Mouse (Mus musculus): ENCODE measurements at regions not wholly inside any gene's neighbourhood (a gene's known extent, or its start where the extent isn't known, plus 50 kb on each side); places are given as distances from the start of the nearest gene placed in this dataset.

- DNase-seq (ENCODE audit: low spot score in 2 of 2), result no peak
These were observed 56.9 kb downstream of the Klf4 start for GRCm38 (mm10) chr4:55475409-55475808.

- no peak for DNase-seq (ENCODE audit: low spot score in 2 of 2)
These were observed 58.0 kb downstream of the Klf4 start for GRCm38 (mm10) chr4:55474044-55474788.

- DNase-seq (ENCODE audit: low spot score in 2 of 2), result no peak
These were observed 59.6 kb downstream of the Klf4 start for GRCm38 (mm10) chr4:55472649-55473048.

GRCm38 (mm10) chr4:55470779-55471663, 61.2 kb downstream of the Klf4 start:
- DNase-seq (ENCODE audit: low spot score in 2 of 2), result no peak

GRCm38 (mm10) chr4:55464192-55464591, 68.1 kb downstream of the Klf4 start:
- no peak for DNase-seq (ENCODE audit: low spot score in 2 of 2)

- no peak for DNase-seq (ENCODE audit: low spot score in 2 of 2)
These were observed 70.3 kb downstream of the Klf4 start for GRCm38 (mm10) chr4:55461927-55462326.

- DNase-seq (ENCODE audit: low spot score in 2 of 2), result no peak
These were observed 78.4 kb downstream of the Klf4 start for GRCm38 (mm10) chr4:55453902-55454301.

GRCm38 (mm10) chr4:55452546-55452945, 79.7 kb downstream of the Klf4 start:
- no peak for DNase-seq (ENCODE audit: low spot score in 2 of 2)

- DNase-seq (ENCODE audit: low spot score in 2 of 2), result no peak
These were observed 80.6 kb downstream of the Klf4 start for GRCm38 (mm10) chr4:55451711-55452110.

- no peak for DNase-seq (ENCODE audit: low spot score in 2 of 2)
These were observed 81.2 kb downstream of the Klf4 start for GRCm38 (mm10) chr4:55451026-55451425.

GRCm38 (mm10) chr4:55443489-55443888, 88.8 kb downstream of the Klf4 start:
- peak in 1 of 2 experiments; percentile 15 for DNase-seq (ENCODE audit: low spot score in 2 of 2)

GRCm38 (mm10) chr4:55442098-55442497, 90.2 kb downstream of the Klf4 start:
- peak in 1 of 2 experiments; percentile 5 for DNase-seq (ENCODE audit: low spot score in 2 of 2)

Measured in left cerebral cortex, adult 8-10 months (tissue).